Mouse (Mus musculus) adrenal gland, adult 18-20 months (tissue): Measurements from ENCODE around the gene Dennd2a. TPM values are rescaled to one million over a fixed set of nuclear protein-coding genes. Genes with fewer than 3 reads are reported as not detected.

Experiments
- DNase-seq, 2 experiments: peaks; one replicate each; pipeline ENCODE4 v3.0.0; 2021 to 2022; ENCODE audit warnings: low spot score in 2 of 2
- total RNA-seq, 2 experiments: library from RNA; stranded (reverse); gene quantifications; 1 replicate in 1 of 2; 2 replicates in 1 of 2; pipeline ENCODE4 v1.2.3; 2021

Gene Dennd2a
- total RNA-seq, 2 experiments from 2014 or later: 6.2 to 10.8 TPM

GRCm38 (mm10) chr6:39523161-39523560 is 34.5 kb downstream of the Dennd2a start:
- no peak for DNase-seq

GRCm38 (mm10) chr6:39522425-39522824 is 35.2 kb downstream of the Dennd2a start:
- DNase-seq: no peak

- DNase-seq: peak in 1 of 2 experiments; percentile 29
Observed at GRCm38 (mm10) chr6:39515739-39516131, 41.9 kb downstream of the Dennd2a start.

- DNase-seq: peak; percentile 37 to 42
Observed at GRCm38 (mm10) chr6:39515040-39515738, 42.5 kb downstream of the Dennd2a start.

GRCm38 (mm10) chr6:39503476-39503875 is 54.2 kb downstream of the Dennd2a start:
- no peak for DNase-seq

GRCm38 (mm10) chr6:39497165-39497564 is 60.5 kb downstream of the Dennd2a start:
- no peak for DNase-seq

- DNase-seq: peak in 1 of 2 experiments; percentile 7
Observed at GRCm38 (mm10) chr6:39493129-39493714, 64.4 kb downstream of the Dennd2a start.

GRCm38 (mm10) chr6:39492161-39492560 is 65.5 kb downstream of the Dennd2a start:
- DNase-seq: no peak

GRCm38 (mm10) chr6:39491203-39491602 is 66.5 kb downstream of the Dennd2a start:
- DNase-seq: no peak

- no peak for DNase-seq
Observed at GRCm38 (mm10) chr6:39488292-39488691, 69.4 kb downstream of the Dennd2a start.

- DNase-seq: no peak
Observed at GRCm38 (mm10) chr6:39483656-39484055, 74.0 kb downstream of the Dennd2a start.

- peak in 1 of 2 experiments; percentile 35 for DNase-seq
Observed at GRCm38 (mm10) chr6:39478509-39479150, 79.0 kb downstream of the Dennd2a start.

GRCm38 (mm10) chr6:39476617-39477016 is 81.0 kb downstream of the Dennd2a start:
- DNase-seq: no peak

GRCm38 (mm10) chr6:39474424-39474823 is 83.2 kb downstream of the Dennd2a start:
- DNase-seq: no peak

- DNase-seq: no peak
Observed at GRCm38 (mm10) chr6:39472837-39473236, 84.8 kb downstream of the Dennd2a start.

GRCm38 (mm10) chr6:39472271-39472670 is 85.4 kb downstream of the Dennd2a start:
- no peak for DNase-seq

- DNase-seq: no peak
Observed at GRCm38 (mm10) chr6:39470076-39470475, 87.6 kb downstream of the Dennd2a start.

- DNase-seq: no peak
Observed at GRCm38 (mm10) chr6:39469427-39469826, 88.2 kb downstream of the Dennd2a start.

GRCm38 (mm10) chr6:39462621-39463538 is 94.8 kb downstream of the Dennd2a start:
- DNase-seq: peak; percentile 77 to 84

- DNase-seq: no peak
Observed at GRCm38 (mm10) chr6:39460040-39460439, 97.6 kb downstream of the Dennd2a start.
